Mouse (Mus musculus) heart, adult 18-20 months (tissue): ENCODE measurements around the gene Slit3. TPM values are rescaled to one million over a fixed set of nuclear protein-coding genes. Genes with fewer than 3 reads are reported as not detected.

Experiments used
- DNase-seq, 2 experiments: peaks; one replicate each; pipeline ENCODE4 v3.0.0; 2021 to 2022; ENCODE audit warnings: mixed read lengths in 1 of 2
- total RNA-seq, 2 experiments: library from RNA; stranded (reverse); gene quantifications; 2 replicates each; pipeline ENCODE4 v1.2.3; 2021

The Slit3 gene
- total RNA-seq, 2 experiments from 2014 or later = 12.6 to 13.3 TPM

DNA sequence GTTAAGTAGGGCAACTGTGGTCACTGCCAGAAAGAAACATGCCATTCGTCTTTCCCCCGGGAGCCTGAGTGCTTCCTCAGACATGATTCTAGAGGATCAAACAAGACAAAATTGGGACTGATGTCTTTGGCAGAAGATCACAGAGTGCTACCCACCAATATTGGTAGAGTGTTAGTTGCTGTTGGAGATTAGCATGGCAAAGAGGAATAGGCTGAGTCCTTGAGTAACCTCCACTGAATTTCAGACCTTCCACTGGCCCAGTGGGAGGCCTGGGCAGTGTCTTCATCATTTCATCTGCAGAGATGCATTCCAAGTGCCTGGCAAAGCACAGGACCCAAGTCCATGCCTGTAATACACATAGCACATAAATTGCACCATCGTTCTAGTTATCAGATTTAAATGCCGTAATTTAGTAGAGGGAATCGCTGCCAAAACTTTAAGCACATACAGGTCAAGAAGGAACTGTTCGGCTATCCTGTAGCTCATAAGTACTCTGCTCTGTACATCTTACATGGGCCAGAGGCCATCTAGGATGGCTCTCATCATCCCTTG lies 77.6 kb downstream of the Slit3 start:
- no peak for DNase-seq

GRCm38 (mm10) chr11:35202332-35202731 lies 81.3 kb downstream of the Slit3 start:
- DNase-seq = no peak

- DNase-seq = no peak
These were observed 82.6 kb downstream of the Slit3 start for GRCm38 (mm10) chr11:35203673-35204072.

- DNase-seq = no peak
These were observed 83.1 kb downstream of the Slit3 start for GRCm38 (mm10) chr11:35204084-35204483.

DNA sequence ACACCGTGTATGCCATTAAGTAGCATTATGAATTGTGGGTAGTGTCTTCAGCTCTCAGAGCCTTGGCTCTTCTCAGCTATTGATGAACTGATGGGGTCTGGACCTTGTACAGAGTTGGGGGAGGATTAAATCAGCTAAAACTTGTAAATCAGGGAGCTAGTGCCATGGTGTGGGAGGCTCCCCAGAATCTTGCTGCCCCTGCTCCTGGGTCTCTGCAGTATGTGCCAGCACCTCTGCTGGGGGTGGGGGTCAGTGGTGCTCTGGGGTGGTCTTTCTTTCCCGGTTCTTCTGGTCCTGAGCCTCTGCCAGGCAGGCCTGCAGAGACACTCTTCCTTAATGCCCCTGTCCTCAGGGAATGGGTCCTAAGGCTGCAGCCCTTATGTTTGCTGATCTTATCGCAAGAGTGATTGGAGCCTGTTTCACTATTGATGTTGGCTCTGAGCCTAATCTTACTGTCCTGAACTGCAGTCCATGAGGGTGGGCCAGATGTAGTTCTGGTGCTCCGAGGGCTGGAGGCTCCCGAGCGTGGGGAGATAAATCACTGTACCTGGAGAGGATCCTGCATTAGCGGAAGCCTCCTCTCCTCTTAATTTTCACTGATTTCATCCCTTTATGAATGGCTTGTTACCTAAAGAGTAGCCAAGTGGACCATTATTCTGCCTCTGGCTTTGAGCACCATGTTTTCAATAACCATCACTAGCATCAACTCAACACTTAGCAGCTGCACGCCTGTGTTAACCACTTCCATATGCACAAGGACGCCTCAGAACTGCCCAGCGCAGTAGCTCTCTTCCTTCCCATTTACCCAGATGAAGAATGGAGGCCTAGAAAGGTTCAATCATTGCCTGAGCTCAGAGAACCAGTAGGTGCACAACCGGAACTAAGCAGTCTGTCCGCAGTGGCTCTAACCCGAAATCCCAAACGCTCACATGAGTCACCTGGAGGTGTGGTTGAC lies 90.0 kb downstream of the Slit3 start:
- DNase-seq = no peak

- no peak for DNase-seq
These were observed 103.0 kb downstream of the Slit3 start for GRCm38 (mm10) chr11:35224025-35224424.

GRCm38 (mm10) chr11:35231361-35232090 lies 110.5 kb downstream of the Slit3 start:
- DNase-seq = peak; percentile 67 to 74

GRCm38 (mm10) chr11:35232321-35232720 lies 111.3 kb downstream of the Slit3 start:
- peak; percentile 45 to 68 for DNase-seq

- no peak for DNase-seq
These were observed 120.4 kb downstream of the Slit3 start for GRCm38 (mm10) chr11:35241379-35241778.

DNA sequence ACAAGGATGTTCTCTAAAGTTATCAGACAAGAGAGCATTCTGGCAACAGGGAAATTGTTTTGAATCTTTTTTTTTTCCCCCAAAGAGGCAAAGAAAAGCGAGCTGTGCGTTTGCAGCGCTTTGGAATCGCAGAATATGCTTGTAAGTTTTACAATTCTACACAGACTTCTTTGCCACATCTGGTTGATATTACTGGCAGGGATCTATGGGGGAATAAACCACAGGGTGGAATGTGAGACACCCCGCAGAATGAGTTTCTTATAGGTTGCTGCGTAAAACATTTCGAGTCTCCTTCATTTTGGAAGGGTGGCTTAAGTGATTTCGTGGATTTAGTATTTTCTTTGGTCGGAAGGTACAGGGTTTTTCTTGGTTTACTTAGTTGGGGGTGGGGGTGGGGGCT lies 122.6 kb downstream of the Slit3 start:
- no peak for DNase-seq

- DNase-seq = peak; percentile 60 to 66
These were observed 123.5 kb downstream of the Slit3 start for GRCm38 (mm10) chr11:35244526-35244925.

- no peak for DNase-seq
These were observed 125.6 kb downstream of the Slit3 start for GRCm38 (mm10) chr11:35246623-35247022.

DNA sequence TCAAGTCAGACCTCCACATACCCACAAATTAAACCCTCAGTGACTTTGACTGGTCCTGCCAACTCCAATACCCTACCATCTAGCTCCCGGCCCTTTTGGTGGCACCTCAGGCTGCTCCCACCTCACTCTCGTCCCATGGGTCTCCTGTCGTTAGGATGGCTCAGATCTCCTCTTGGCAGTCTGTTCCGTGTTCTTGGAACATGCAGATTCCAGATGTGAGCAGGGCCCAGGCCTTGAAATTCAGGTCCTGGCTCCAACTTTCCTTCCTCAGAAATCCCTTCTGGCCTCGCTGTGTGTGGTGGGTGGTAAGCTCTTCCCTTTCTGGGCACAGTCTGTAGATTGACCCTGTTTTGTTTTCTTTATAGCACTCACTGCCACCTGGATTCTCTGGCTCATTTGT lies 127.1 kb downstream of the Slit3 start:
- DNase-seq = no peak

- DNase-seq = no peak
These were observed 129.9 kb downstream of the Slit3 start for GRCm38 (mm10) chr11:35250871-35251418.

DNA sequence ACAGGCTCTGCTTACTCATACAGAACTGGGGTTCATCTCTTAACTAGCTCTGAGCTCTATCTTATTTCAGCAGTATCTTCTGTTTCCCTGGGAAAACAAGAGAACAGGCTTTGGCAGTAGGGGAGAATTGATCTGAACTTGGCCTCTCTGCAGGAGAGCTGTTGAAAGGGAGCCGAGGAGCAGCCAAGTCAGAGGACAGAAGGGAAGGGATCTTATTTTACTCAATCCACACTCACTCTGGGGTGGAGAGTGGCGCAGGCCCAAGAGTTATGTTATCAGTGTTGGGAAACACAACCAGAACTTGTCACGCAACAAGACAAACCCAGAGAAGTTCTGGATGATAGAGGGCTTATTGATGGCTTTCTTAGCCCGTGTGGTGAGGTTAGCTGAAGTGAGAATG lies 130.9 kb downstream of the Slit3 start:
- DNase-seq = peak; percentile 82 to 87

- no peak for DNase-seq
These were observed 136.3 kb downstream of the Slit3 start for GRCm38 (mm10) chr11:35257351-35257750.

GRCm38 (mm10) chr11:35261562-35262087 lies 140.6 kb downstream of the Slit3 start:
- DNase-seq = no peak

DNA sequence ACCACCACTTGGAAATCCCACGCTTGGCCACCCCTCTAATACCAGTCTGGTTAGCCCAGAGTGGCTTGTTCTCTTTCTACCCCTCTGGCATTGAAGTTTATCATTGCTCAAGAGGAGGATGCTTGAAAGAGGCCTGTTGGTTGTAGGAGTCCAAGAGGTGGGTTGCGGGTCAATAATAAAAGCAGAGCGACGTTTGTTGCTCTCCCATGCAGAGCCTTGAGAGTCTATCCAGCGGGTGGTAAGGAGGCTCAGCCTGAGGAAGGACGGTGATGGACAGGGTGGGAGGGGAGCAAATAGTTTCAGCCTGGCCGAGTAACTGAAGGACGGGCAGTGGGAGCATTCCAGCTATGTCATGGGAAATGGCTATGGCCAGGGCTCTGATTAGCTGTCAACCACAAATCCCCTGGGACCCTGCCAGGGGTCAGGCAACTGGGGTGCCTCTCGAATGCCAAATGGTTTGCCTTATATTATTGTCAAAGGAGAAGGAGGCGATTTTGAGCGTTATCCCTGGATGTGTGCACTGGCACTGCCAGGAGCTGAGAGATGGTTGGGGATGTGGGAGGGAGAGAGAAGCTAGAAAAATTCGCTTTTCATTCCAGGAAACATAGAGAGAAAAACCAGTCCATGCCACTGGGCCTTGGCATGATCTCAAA lies 141.4 kb downstream of the Slit3 start:
- DNase-seq = peak in 1 of 2 experiments; percentile 43

- DNase-seq = no peak
These were observed 143.7 kb downstream of the Slit3 start for GRCm38 (mm10) chr11:35264749-35265148.

DNA sequence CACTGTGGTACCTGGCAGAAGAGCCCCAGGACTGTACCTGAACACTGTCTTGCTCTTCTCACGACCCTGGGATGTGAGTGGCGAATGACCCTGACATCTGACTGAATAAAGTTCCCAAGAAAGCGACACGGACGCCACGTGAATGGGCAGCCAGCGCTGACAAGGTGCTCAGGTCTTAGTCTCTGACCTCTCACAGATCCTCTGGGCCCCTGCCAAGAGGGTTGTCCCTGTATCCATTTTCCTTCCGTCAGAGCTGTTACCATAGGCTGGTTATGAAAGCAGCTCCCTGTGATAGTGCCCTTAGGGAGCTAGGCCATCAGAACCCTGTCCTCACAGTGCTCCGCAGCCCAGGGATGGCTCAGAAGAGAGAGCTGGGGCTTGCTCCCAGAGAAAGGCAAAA lies 149.4 kb downstream of the Slit3 start:
- no peak for DNase-seq

GRCm38 (mm10) chr11:35273416-35273815 lies 152.4 kb downstream of the Slit3 start:
- no peak for DNase-seq

DNA sequence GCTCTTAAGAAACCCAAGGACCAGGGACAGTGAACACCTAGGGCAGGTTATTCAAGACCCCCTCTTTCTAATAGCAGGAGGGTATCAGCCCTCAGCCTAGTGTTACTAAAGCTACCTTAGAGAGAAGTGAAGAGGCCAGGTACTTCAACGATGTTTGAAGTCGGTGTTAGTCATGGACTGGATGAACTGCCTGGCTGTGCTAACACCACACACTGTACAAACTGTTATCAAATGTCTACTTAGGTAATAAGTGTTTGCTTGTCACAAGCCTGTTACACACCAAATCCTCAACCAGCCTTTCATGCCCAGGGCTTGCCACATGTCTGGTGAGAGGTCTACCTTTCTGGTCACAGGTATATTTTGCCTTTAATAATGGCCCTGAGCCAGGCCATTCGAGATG lies 153.0 kb downstream of the Slit3 start:
- no peak for DNase-seq
